Mouse (Mus musculus) neural tube, embryonic 14.5 days (tissue): Measurements from ENCODE around the gene Rbm28. TPM values are rescaled to one million over a fixed set of nuclear protein-coding genes. Genes with fewer than 3 reads are reported as not detected.

Source experiments
- ATAC-seq: fragments of 200-750 bp; cut with Nextera tagmentation; 2 replicates; pipeline ENCODE4 v1.8.0; 2017; ENCODE audit warnings: low read depth, mild to moderate bottlenecking, moderate TSS enrichment, moderate library complexity
- H3K27ac ChIP-seq: fragments of 300-500 bp; sonication (generic); 2 replicates; pipeline ENCODE4 v1.5.1; 2014; ENCODE audit warnings: low read depth, mild to moderate bottlenecking, control low read depth, low read length, moderate library complexity, mixed read lengths
- H3K27me3 ChIP-seq: fragments of 300-500 bp; sonication (generic); 2 replicates; pipeline ENCODE4 v1.6.1; 2014; ENCODE audit warnings: low read length; ENCODE audit not compliant: control insufficient read depth, insufficient read depth
- H3K36me3 ChIP-seq: fragments of 300-500 bp; sonication (generic); 2 replicates; pipeline ENCODE4 v1.6.1; 2014; ENCODE audit warnings: low read length, mixed read lengths; ENCODE audit not compliant: control insufficient read depth, insufficient read depth
- H3K4me1 ChIP-seq: fragments of 300-500 bp; sonication (generic); 2 replicates; pipeline ENCODE4 v1.6.1; 2014; ENCODE audit warnings: low read length; ENCODE audit not compliant: control insufficient read depth, insufficient read depth
- H3K4me2 ChIP-seq: fragments of 300-500 bp; sonication (generic); 2 replicates; pipeline ENCODE4 v1.6.1; 2014; ENCODE audit warnings: mild to moderate bottlenecking, low read depth, low read length, control low read depth
- H3K4me3 ChIP-seq: fragments of 300-500 bp; sonication (generic); 2 replicates; pipeline ENCODE4 v1.5.1; 2014; ENCODE audit warnings: low read depth, low read length, control low read depth, mixed read lengths
- H3K9ac ChIP-seq: fragments of 300-500 bp; sonication (generic); replicated peaks from 2 replicates; pipeline ENCODE4 v1.6.1; 2014; ENCODE audit warnings: low read depth, mild to moderate bottlenecking, control low read depth, low read length, mixed read lengths
- H3K9me3 ChIP-seq: fragments of 300-500 bp; sonication (generic); 2 replicates; pipeline ENCODE4 v1.6.1; 2016; ENCODE audit warnings: low read length; ENCODE audit not compliant: control insufficient read depth
- WGBS: fragments of 180-500 bp; shearing (Covaris S2); extraction: QIAGEN DNeasy Blood & Tissue Kit; methylation state at CpG from one replicate; pipeline ENCODE4 v1.1.7; 2014; 5-methylcytosine and 5-hydroxymethylcytosine counted together
- polyA plus RNA-seq: library from polyadenylated mRNA; unstranded; fragments of >200 nt; fragmentation: Nextera tagmentation; extraction: Ambion mirVana; gene quantifications from 2 replicates; pipeline ENCODE4 v1.2.1, GENCODE M21; 2014

Gene Rbm28
- polyA plus RNA-seq, 1 experiment from 2014 or later: 44.5 TPM

DNA sequence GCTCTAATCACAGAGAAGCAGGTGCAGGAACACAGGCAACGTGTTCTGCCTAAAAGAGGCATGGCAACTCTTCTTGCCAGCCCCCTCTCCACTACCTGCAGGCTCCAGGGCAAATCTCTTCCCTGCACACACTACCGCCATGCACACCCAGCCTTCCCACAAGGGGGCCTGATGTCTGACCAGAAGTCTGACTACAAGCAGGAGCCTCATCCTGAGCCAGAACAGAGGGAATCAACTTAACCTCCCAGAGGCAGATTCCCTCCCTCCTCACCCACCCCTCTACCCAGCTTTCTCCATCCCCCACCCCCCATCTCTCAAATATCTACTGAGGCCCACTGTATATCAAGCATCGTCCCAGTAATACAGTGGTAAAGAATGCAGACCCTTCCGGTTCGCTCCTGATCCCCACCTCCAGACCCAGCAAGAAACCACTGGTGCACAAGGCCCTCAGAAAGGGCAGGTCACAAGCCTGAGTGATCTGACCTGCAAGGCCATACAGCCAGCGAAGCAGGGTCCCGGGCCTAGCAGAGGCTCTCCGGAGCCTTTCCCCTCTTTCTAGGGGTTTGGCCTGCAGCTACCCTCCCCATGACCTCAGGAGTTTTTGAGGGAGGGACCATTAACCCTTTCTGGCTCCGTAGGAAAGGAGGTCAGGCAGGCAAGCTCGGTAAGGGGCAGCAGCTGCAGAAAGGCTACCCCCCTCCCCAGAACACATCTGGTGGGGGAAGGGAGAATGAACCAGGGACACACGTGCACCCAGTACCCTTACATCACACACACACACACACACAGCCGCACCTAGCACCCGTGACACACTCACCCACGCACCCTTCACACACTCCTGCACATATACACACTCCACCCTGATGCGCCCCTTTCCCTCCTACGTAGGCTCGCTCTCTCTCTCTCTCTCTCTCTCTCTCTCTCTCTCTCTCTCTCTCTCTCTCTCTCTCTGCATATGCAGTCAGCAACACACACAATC lies 13.4 kb upstream of the Rbm28 start:
- 11% methylated on average over 17 of the region's 17 CpGs for WGBS

DNA sequence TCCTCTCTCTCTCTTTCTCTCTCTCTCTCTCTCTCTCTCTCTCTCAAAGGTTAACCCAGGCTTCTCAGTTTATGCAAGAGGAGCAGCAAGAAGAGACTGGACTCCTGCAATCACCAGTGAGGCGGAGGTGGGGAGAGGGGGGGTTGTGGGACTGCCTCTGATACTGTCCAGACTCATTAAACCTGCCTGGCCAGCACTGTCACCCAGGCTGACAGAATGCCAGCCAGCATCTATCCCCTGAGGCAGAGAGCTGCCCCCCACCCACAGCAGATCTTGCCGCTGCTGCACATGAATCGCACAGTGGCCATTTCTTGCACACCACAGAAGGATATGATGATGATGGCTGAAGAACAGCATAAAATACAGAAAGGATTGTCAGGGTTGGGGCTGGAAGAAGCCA lies 10.3 kb upstream of the Rbm28 start:
- no peak overlapping the region for H3K9ac ChIP-seq
- H3K9me3 ChIP-seq: no peaks in the 10 kb centered on the region
- H3K4me1 ChIP-seq: peaks cover 12% of the 10 kb centered on the region; the same call in 1 of the 2 replicates
- no peak overlapping the region for H3K4me3 ChIP-seq
- H3K27me3 ChIP-seq: peaks cover 2% of the 10 kb centered on the region; the same call in 1 of the 2 replicates
- H3K4me2 ChIP-seq: no peak overlapping the region
- WGBS: 80% methylated on average over 3 of the region's 3 CpGs
- no peak overlapping the region for H3K27ac ChIP-seq
- H3K36me3 ChIP-seq: no peaks in the 10 kb centered on the region
- no peak for ATAC-seq

More for the DNA sequence above, 13.4 kb upstream of the Rbm28 start:
- peak overlapping the region; percentile 70 for H3K4me3 ChIP-seq
- H3K36me3 ChIP-seq: no peaks in the 10 kb centered on the region
- peaks cover 5% of the 10 kb centered on the region; the same call in 1 of the 2 replicates for H3K27me3 ChIP-seq
- 0 out of 2 replicates have a peak, but pooled peaks cover 4% of the 10 kb centered on the region for H3K4me1 ChIP-seq
- peak overlapping the region; percentile 66 for H3K4me2 ChIP-seq
- peak; percentile 82 for ATAC-seq
- H3K9me3 ChIP-seq: no peaks in the 10 kb centered on the region
- peak overlapping the region; percentile 86 for H3K27ac ChIP-seq
- peak overlapping the region; percentile 72 for H3K9ac ChIP-seq

DNA sequence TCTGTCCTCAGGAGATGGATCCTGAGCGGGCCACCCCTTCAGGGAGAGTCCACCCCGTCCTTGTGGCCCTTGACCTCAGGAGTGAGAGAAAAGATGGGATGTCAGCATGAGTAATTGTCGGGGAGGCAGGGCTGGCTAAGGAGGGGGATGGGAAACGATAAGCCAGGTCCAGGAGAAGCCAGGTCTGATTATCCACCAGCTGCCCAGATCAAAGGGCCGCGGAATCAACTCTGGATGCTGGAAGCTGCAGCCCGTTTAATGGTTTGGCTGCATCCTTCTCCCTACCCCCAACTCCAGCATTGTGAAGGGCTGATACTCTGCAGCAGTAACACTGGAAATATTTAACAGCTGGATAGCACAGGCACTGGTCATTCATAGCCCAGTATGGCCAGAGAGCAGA lies 9.6 kb upstream of the Rbm28 start:
- ATAC-seq: no peak
- no peaks in the 10 kb centered on the region for H3K9me3 ChIP-seq
- H3K4me3 ChIP-seq: no peak overlapping the region
- H3K27ac ChIP-seq: no peak overlapping the region
- H3K27me3 ChIP-seq: peaks cover 4% of the 10 kb centered on the region; the same call in 1 of the 2 replicates
- H3K36me3 ChIP-seq: no peaks in the 10 kb centered on the region
- H3K4me1 ChIP-seq: peaks cover 16% of the 10 kb centered on the region; the same call in 1 of the 2 replicates
- H3K9ac ChIP-seq: no peak overlapping the region; the same call in 1 of the 2 replicates
- WGBS: 18% methylated on average over 7 of the region's 7 CpGs
- no peak overlapping the region for H3K4me2 ChIP-seq

DNA sequence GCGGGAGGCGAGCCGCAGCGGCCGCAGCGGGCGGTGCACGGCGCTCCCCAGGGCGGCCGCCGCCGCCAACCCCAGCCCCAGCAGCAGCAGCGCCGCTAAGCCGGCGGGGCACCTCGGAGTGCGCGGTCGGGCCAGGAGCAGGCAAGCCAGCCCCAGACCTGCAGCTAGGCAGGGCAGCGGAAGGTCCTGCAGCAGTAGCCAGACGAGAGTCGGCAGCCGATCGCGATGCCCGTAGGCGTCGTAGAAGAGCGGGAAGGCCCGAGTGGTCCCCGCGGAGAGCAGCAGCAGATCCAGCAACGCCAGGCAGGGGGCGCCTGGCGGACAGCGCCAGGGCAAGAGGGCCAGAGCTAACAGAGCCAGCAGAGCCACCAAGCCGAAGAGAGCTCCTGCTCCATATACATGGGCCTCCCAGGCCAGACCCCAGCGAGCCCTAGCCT lies 6.2 kb upstream of the Rbm28 start:
- peak; percentile 74 for ATAC-seq
- peak overlapping the region; percentile 55 for H3K9ac ChIP-seq
- WGBS: under 1% methylated on average over 40 of the region's 40 CpGs
- no peaks in the 10 kb centered on the region for H3K9me3 ChIP-seq
- H3K4me2 ChIP-seq: peak overlapping the region; percentile 98
- peaks cover 8% of the 10 kb centered on the region; the same call in 1 of the 2 replicates for H3K27me3 ChIP-seq
- H3K4me3 ChIP-seq: peak overlapping the region; percentile 49
- H3K27ac ChIP-seq: no peak overlapping the region
- peaks cover 13% of the 10 kb centered on the region; the same call in 1 of the 2 replicates for H3K4me1 ChIP-seq
- H3K36me3 ChIP-seq: no peaks in the 10 kb centered on the region

DNA sequence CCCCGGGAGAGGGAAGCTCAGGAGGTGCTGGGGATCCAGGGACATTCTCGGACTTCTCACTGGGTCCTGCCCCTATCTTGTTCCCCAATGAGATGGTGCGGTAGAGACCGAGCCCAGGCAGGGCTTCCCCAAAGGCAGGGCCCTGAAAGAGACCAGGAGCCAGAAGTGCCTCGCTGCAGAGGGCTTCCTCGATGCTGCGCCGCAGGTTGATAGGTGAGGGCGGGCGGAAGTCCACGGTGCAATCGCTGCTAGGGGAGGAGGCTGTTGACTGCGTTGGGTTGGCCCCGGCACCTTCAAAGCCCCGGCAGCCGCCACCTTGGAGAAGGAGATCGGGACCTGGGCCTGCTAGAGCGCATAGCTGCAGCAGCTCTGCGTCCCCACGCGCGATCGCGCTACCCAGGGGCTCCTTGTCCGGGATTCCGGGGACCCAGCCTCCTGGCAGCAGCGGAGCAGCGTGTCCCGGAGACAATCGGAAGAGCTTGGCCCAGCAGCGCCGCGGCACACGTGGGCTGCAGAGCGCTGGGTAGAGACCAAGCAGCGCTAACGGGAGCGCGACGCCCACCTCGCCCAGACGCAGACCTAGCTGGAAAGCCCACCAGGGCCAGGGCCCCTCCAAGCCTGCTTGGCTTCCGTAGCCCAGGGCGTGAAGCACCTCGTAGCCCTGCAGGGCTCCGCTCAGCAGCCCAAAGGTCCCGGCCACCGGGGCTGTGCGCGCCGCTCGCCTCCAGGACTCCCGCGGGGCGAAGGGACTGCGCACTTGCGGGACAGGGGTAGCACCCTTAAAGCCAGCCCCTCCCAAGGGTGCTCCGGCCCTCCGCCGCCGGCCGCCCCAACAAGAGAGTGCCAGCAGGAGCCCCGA lies 5.5 kb upstream of the Rbm28 start:
- Histone ChIP-seq H3K4me2 (peak overlapping the region; percentile 98), H3K36me3 (no peaks in the 10 kb centered on the region), H3K27ac (no peak overlapping the region), H3K4me1 (peaks cover 13% of the 10 kb centered on the region; the same call in 1 of the 2 replicates), H3K9ac (peak overlapping the region; percentile 55), H3K4me3 (peak overlapping the region; percentile 49), H3K27me3 (peaks cover 8% of the 10 kb centered on the region; the same call in 1 of the 2 replicates), H3K9me3 (no peaks in the 10 kb centered on the region)
- WGBS: 1% methylated on average over 61 of the region's 63 CpGs
- peak; percentile 62 for ATAC-seq

DNA sequence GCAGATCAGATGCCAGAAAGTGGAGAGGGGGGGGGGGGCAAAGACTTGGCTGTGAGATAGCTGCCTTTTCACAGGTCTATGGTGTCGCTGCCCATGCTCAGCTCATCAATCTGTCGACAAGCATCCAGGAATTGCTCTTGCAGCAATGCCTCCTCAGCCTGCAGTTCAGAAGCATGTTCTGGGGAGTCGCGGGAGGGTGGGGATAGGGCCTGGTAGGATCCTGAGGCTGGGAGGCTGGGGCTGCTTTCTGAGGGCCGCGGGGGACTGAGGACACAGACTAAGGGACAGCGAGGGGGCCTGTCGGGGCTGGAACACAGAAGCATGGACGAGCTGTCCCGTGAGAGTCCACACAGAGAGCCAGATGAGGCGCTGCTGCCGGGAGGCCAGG lies 4.9 kb upstream of the Rbm28 start:
- Histone ChIP-seq H3K9ac (0 out of 2 replicates have a peak overlapping the region, but pooled peaks have one; percentile 55), H3K4me1 (peaks cover 13% of the 10 kb centered on the region; the same call in 1 of the 2 replicates), H3K27ac (no peak overlapping the region), H3K27me3 (peaks cover 8% of the 10 kb centered on the region; the same call in 1 of the 2 replicates), H3K4me3 (no peak overlapping the region), H3K4me2 (peak overlapping the region; percentile 98; the same call in 1 of the 2 replicates), H3K36me3 (no peaks in the 10 kb centered on the region), H3K9me3 (no peaks in the 10 kb centered on the region)
- WGBS: 3% methylated on average over 12 of the region's 12 CpGs
- no peak for ATAC-seq

DNA sequence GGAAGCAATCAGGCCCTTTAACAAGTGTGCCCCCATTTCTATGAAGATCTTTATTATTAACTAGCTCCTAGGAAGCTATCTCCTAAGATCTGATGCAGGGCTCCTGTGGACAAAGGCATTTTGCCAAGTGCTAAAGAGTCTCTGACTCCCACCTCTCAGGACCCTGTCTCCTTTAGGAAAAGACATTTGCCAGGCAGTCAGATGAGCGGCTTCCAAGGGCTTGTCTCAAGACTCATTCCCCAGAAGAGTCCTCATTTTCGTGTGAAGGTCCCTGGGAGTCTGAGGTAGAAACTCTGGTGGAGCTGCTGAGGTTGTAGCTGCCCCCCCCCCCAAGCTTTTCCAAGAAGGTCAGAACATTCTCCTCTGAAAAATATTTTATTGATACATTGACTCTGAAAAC lies 4.1 kb upstream of the Rbm28 start:
- no peaks in the 10 kb centered on the region for H3K36me3 ChIP-seq
- H3K9ac ChIP-seq: no peak overlapping the region
- WGBS: 46% methylated on average over 2 of the region's 2 CpGs
- no peak for ATAC-seq
- H3K27me3 ChIP-seq: peaks cover 10% of the 10 kb centered on the region
- H3K4me3 ChIP-seq: no peak overlapping the region
- no peak overlapping the region for H3K27ac ChIP-seq
- H3K4me2 ChIP-seq: no peak overlapping the region
- peaks cover 14% of the 10 kb centered on the region; the same call in 1 of the 2 replicates for H3K4me1 ChIP-seq
- no peaks in the 10 kb centered on the region for H3K9me3 ChIP-seq

DNA sequence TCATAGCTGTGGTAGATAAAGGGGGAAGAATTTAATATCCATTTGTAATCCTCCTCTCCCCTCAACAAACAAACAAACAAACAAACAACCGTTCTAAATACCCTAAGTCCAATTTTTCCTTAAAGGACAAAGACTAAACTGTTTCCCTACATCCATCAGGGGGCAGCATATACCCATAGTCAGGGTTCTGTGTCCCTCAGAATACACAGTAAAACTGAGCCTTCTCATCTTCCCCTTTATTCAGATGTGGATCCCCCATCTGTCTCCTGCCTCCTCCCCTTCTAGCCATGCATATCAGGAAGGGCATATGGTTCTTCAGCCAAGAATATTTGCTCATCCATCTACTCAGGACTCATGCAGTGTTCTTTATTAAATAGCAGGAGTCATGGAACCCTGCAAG lies 1.4 kb upstream of the Rbm28 start:
- Histone ChIP-seq H3K36me3 (no peaks in the 10 kb centered on the region), H3K9me3 (no peaks in the 10 kb centered on the region), H3K27ac (no peak overlapping the region), H3K9ac (no peak overlapping the region), H3K4me1 (peaks cover 23% of the 10 kb centered on the region; the same call in 1 of the 2 replicates), H3K27me3 (peaks cover 10% of the 10 kb centered on the region), H3K4me2 (no peak overlapping the region), H3K4me3 (no peak overlapping the region)
- WGBS: 10% methylated on average over 1 of the region's 1 CpGs
- ATAC-seq: peak; percentile 44
